Mouse (Mus musculus): Measurements from ENCODE around the gene Coil.

Gene Coil

DNA sequence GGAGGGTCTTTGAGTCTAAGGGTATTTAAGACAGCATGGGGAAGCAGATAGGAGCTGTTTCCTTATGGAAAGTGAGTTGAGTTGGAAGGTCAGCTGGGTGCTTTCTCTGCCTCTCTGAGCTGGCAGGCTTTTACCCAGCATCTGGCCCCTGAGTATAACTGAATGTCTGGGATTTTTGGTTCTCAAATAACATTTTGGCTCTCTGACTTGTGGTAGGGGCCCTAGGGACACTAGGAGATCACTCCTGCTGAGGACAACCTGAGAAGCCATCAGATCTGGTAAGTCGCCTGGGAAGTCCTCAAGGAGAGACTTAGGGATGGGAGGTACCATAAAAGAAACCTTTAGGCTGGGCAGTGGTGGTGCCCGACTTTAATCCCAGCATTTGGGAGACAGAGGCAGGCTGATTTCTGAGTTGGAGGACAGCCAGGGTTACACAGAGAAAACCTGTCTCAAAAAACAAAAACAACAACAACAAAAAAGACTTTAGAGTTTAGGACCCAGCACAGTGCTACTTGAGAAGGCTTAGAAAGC, at the start of gene Coil:
Gene Coil (plus strand): TSS at position 51 of the 531 bp plus-strand sequence.
- no peak for DNase-seq (ENCODE audit: low spot score)

GRCm38 (mm10) chr11:88926566-88926965, 43.5 kb upstream of the Coil start:
- no peak for DNase-seq (ENCODE audit: low spot score)

DNA sequence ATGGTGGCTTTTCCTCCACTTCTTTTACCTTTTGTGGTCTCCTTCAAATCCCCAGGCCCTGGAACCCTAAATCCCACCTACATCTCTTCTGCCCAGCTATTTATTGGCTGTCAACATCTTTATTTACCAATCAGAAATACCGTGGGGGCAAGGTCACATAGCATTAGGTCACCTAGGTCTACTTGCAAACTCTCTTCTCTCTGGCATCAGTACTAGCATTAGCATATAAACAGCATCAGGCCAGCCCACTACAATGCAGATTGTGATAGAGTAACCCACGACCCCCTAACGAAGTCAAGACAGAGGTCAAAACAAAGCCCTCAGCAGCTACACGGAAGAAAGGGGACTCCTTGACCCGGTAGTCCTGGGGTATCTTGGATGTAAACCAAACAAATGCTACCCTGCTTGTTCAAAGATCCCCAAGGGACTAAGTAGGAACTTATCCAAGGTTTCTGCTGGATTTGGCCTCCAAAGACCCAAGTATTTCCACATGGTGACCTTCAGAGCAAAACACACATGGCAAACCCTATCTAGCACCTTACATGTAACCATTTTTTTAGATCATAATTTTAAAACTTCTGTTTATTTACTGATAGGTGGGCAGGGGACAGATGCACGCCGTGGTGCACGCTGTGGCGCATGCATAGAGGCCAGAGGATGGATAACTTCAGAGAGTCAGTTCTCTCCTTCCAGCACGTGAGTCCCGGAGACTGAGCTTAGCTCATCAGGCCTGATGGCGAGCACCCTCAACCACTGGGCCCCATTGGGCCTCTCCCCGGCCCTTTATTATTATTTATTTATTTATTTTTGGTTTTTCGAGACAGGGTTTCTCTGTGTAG, 38.1 kb upstream of the Coil start:
- DNase-seq (ENCODE audit: low spot score) = no peak

GRCm38 (mm10) chr11:88933030-88933429, 37.0 kb upstream of the Coil start:
- DNase-seq (ENCODE audit: low spot score) = no peak

DNA sequence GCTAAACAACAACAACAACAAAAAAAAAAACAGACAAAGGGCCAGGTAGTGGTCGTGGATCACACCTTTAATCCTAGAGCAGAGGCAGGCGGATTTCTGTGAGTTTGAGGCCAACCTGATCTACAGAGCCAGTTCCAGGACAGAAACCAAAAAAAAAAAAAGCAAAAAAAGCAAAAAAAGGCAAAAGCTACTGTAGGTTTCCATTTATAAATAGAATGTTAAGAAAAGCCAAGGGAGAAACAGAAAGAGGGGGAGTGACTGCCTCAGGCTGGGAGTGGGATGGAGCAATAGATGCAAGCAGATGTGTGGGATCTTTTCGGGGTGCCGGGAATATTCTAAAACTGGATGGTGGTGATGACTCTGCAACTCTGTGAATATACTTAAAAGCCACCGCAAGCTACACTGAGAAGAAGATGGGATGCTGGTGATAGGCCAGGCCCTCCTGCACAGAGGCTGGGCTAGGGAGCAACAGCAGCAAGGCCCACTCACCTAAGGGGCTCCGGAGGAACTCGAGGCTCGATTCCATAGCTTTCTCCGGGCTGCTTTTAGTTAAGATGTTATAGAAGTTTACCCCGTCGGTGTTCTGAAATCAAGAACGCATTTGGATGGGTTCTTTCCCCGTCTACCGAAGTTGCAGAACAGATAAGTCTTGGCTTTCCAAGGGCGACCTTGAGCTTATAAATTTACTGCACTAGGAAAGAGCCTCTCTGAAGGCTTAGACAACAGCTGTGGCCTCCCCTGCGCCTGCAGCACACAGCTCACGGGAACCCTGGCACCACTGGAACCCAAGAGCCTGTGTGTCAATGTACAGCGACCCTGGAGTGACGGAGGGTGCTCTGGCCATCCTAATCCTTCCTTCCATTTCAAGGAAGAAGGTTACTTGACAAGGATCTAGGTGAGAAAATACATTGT, 35.7 kb upstream of the Coil start:
- no peak for DNase-seq (ENCODE audit: low spot score)

- no peak for DNase-seq (ENCODE audit: low spot score)
Measured at GRCm38 (mm10) chr11:88937886-88938285, 32.2 kb upstream of the Coil start.

DNA sequence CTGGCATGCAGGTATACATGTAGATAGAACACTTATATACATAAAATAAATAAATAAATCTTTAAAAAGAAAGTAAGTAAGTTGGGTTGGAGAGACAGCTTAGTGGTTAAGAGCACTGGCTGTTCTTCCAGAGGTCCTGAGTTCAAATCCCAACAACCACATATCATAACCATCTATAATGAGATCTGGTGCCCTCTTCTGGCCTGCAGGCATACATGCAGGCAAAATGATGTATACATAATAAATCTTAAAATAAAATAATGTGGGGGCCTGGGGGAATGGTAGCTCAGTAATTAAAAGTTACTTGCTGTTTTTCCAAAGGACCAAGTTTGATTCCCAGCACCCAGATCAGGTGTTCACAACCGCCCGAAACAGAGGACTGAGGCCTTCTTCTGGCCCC, 31.3 kb upstream of the Coil start:
- DNase-seq (ENCODE audit: low spot score) = no peak

DNA sequence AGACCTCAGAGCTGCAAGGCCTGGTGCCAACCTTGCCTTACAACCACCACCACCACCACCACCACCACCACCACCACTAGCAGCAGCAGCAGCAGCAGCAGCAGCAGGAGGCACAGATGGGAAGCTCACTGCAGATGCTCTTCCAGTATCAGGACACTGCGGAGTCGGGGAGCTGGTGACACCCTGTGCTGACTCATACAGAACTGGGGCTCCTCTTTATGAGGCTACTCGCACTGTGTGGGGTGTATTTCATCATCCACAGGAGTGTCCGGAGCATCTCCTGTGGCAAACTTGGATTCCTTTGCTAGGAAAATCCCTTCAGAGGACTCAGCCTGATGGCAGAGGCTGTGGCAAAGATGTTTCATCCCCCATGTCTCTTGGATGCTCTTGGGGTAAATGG, 30.4 kb upstream of the Coil start:
- no peak for DNase-seq (ENCODE audit: low spot score)

DNA sequence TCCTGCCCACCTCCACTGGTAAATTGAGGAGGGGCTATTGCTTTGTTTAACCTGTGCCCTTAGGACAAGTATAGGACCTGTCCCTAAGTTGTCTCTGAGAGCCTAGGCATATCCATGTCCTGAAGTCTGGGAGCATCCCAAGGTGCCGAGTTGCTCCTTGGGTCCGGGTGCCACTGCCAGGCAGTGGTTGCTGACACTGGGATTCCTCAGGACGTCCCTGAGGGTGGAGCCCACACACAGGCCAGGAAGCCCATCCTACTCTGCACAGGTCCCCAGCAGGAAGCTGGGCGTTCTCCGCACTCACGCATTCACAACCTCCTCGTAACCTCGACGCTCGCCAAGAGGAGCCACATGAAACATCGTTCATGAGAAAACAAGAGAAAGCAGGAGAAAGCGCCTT, 28.6 kb upstream of the Coil start:
- DNase-seq (ENCODE audit: low spot score) = no peak

DNA sequence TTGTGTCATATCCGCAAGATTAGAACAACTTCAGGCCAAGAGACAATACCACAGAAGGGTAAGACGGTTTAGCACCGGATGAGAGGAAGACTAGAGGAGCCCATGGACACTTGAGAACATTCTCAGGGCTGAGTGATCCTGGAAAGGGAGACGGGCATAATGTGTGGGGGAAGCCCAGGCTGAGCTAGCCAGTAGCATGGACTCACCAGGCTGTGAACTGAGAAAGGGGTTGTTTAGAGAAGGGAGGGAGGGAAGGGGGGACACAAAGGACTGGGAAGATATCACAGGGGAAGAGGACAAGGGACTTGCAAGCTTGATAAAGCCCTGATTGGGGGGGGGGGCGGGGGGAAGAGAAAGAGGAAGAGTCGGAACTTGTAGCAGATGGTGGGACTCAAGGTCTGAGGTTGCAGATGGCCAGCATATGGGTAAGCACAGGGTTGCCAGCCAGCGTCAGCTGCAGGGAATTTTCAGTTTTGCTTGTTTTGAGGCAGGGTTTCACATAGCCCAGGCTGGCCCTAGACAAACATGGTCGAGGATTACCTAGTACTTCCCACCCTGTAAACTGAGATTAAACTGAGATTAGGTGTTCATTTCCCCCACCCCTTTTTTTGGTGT, 24.0 kb upstream of the Coil start:
- no peak for DNase-seq (ENCODE audit: low spot score)

GRCm38 (mm10) chr11:88948896-88949295, 21.2 kb upstream of the Coil start:
- DNase-seq (ENCODE audit: low spot score) = no peak

DNA sequence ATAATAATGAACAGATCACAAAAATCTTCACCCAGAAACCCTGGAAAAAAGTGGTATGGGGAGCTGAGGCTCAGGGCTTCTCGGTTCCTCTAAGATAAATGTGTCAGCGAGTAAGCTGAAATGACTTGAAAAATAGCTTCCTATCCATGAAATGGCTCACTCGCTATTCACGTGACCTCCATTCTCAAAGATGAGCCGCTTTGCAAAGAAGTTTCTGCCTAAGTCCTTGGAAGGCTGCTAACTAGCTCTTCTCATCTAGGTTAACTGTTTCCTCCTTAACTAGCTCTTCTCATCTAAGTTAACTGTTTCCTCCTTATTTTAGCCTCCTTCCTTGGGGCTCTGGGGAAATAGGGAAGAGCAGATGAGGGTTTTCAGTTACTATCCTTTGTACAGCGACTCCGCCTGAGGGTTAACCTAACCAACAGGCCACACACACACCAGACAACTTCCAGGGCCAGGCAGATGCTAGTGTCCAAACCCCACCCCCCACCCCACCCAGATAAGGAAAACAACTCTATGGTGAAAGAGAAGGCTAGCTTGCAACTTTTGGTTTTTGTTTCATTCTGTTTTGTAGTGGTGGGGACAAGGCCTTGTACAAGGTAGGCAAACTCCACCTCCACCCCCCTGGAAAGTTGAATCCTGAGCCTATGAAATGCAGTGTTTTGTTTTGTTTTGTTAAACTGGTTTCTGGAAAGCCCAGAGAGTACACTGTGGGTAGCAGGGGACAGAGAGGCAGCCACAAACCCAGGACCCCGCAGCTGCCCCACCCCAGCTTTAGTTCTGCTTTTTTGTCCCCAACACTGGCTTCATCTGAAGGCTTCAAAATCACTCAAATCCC, 20.0 kb upstream of the Coil start:
- DNase-seq (ENCODE audit: low spot score) = no peak

DNA sequence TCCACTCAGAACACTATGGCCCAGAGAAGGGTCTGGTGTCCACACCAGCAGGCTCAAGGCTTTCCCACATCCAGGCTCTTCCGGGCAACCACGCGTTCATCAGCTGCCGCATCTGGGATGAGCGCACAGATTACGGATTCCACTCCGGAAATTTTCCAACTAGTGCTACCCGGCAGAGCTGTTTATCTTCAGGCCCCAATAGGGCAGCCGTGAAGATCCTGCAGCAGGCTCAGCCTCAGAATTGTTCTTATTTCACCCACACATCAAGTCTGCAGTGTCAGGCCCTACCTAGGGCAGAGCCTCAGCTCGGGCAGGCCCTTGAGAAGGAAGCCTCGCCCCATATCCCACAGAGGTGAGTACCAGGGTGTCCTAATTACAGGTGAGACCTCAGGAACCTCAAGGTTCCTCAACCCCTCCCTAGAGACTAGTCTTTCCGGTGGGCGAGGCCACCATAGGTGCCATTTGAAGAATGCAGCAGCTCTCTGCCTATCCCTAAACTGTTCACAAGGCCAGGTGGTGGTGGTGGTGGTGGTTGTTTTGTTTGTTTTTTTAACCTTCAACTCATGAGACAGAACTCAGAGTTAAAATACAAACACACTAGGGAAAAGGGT, 19.3 kb upstream of the Coil start:
- no peak for DNase-seq (ENCODE audit: low spot score)

DNA sequence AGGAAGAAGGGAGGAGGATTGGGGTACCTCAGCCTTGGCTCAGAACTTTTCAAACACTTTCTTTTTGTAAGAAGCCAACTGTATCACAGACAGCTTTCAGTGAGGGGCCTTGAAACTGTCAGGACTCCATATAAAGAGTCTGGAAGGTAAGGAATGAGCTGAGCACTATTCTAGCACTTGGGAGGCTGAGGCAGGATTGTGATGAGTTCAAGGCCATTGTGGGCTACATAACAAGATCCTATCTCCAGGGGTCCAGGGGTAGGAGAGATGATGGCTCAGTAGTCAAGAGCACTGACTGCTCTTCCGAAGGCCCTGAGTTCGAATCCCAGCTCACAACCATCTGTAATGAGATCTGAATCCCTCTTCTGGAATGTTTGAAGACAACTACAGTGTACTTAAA, 18.5 kb upstream of the Coil start:
- DNase-seq (ENCODE audit: low spot score) = no peak

- DNase-seq (ENCODE audit: low spot score) = no peak
Measured at GRCm38 (mm10) chr11:88952117-88952516, 17.9 kb upstream of the Coil start.

DNA sequence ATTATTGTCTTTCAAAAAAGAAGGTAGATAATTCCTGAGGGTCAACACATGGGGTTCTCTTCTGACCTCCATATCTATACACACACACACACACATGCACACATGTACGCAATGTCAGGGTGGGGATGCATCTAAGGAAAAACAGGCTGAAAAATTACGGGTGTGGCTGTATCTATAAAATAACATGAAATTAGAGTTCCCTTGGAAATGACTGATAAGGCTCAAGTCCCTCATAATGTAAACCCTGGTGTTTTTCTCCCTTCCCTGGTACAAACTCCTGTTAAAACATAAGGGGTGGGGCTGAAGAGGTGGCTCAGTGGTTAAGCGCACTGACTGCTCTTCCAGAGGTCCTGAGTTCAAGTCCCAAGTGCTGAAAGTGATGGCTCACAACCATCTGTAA, 16.5 kb upstream of the Coil start:
- no peak for DNase-seq (ENCODE audit: low spot score)

GRCm38 (mm10) chr11:88954803-88955202, 15.2 kb upstream of the Coil start:
- no peak for DNase-seq (ENCODE audit: low spot score)

GRCm38 (mm10) chr11:88955217-88955969, 14.7 kb upstream of the Coil start, which contains the start of gene Scpep1:
Gene Scpep1 (minus strand): TSS chr11:88955465.
- peak; percentile 98 for DNase-seq (ENCODE audit: low spot score)

GRCm38 (mm10) chr11:88958851-88959250, 11.2 kb upstream of the Coil start:
- DNase-seq (ENCODE audit: low spot score) = no peak

DNA sequence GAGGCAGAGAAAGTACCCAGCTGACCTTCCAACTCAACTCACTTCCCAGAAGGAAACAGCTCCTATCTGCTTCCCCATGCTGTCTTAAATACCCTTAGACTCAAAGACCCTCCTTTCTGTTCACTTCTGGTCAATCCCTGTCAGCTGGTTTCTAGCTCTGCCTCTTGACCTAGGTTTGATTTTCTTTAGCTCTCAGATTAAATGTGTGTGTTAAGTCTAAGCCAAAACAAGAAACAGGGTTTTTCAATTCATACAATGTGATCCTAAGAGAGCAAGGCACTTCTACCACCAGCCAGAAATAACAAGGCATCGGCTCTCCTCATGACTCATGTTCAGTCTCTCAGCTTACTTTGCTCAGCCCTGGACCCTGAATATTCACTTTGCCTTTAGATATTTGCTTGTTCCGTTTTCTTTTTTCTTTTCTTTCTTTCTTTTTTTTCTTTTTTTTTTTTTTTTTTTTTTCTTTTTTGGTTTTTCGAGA, 3.1 kb upstream of the Coil start, which contains the start of gene Elobl:
Gene Elobl (minus strand): TSS at position 51 of the 481 bp plus-strand sequence.
- no peak for DNase-seq (ENCODE audit: low spot score)

Measured in urinary bladder, postnatal 14 days (tissue).